Mouse (Mus musculus): ENCODE measurements at regions not wholly inside any gene's neighbourhood (a gene's known extent, or its start where the extent isn't known, plus 50 kb on each side); places are given as distances from the start of the nearest gene placed in this dataset.
A peak's percentile ranks its signal among the peaks of the same experiment; 100 is the strongest.

GRCm38 (mm10) chr14:76623371-76623988, 66.8 kb upstream of the Serp2 start:
- no peak overlapping the region for H3K4me2 ChIP-seq (ENCODE audit: low read length)
- H3K36me3 ChIP-seq (ENCODE audit: control insufficient read depth, insufficient read depth, low read length) = no peaks in the 10 kb centered on the region
- 0 out of 2 replicates have a peak, but pooled peaks have one; percentile 12 for ATAC-seq
- H3K9me3 ChIP-seq (replicated peaks; ENCODE audit: control insufficient read depth, low read length, poor library complexity, severe bottlenecking) = no peaks in the 10 kb centered on the region
- WGBS = 35% methylated on average over 10 of the region's 10 CpGs
- H3K4me3 ChIP-seq (ENCODE audit: low read depth, low read length) = no peak overlapping the region
- peaks cover 36% of the 10 kb centered on the region for H3K4me1 ChIP-seq (ENCODE audit: control insufficient read depth, insufficient read depth, low read length)
- H3K27ac ChIP-seq (ENCODE audit: low read length) = peak overlapping the region; percentile 69
- H3K9ac ChIP-seq (ENCODE audit: low read depth, low read length) = no peak overlapping the region
- H3K27me3 ChIP-seq (ENCODE audit: control insufficient read depth, insufficient read depth, low read depth, low read length) = no peaks in the 10 kb centered on the region

DNA sequence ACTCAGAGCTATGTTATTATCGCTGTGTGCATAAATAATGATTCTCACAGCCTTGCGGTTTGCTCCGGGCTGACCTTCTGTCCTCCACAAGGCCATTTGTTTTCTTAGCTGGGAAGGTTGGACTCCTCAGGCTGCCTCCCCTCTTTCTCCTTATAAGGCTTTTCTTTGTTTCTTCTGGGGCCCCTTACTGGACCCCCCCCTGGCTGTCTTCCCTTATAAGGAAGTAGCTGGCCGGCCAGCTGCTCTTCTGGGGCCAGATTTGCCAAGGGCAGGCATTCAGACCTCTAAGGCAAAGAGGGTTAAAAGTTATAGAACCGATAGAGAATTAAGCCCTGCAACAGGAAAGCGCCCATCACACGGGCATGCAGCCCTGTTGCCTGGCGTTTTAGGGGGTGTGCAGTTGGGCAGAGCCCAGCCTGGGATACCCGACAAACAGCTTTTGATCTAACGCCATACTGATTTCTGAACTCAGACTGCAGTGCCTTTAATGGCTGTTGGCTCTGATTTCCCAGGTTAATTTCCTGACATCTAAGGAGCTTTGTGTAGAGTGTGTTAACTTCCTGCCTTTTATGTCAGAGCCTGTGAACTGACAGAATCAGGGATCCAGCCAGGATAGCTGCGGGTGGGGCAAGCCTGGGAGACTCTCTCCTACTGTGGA, 66.1 kb upstream of the Serp2 start:
- peak overlapping the region; percentile 12; the same call in 1 of the 2 replicates for H3K9ac ChIP-seq (ENCODE audit: low read depth, low read length)

DNA sequence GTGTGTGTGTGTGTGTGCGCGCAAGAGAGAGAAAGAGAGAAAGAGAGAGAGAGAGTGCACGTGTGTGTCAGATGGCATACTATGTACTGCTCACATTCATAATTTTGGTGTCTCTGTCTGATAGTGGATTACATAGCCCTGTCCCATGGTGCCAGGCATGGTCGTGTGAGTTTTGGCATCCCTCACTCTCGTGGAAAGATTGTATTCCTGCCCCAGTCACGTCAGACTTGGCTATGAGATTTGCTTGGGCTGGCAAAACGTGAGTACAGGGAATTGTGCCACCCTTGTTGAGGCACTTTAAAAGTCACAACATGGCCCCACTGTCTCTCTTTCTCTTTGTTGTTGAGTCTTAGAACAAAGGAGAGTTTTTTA, 62.3 kb upstream of the Serp2 start:
- Histone ChIP-seq H3K36me3 (ENCODE audit: control insufficient read depth, insufficient read depth, low read length) (no peaks in the 10 kb centered on the region), H3K4me1 (ENCODE audit: control insufficient read depth, insufficient read depth, low read length) (peaks cover 24% of the 10 kb centered on the region), H3K4me3 (ENCODE audit: low read depth, low read length) (no peak overlapping the region), H3K9me3 (replicated peaks; ENCODE audit: control insufficient read depth, low read length, poor library complexity, severe bottlenecking) (no peaks in the 10 kb centered on the region), H3K27ac (ENCODE audit: low read length) (no peak overlapping the region), H3K27me3 (ENCODE audit: control insufficient read depth, insufficient read depth, low read depth, low read length) (no peaks in the 10 kb centered on the region), H3K9ac (ENCODE audit: low read depth, low read length) (no peak overlapping the region), H3K4me2 (ENCODE audit: low read length) (no peak overlapping the region)
- no peak for ATAC-seq
- 79% methylated on average over 7 of the region's 7 CpGs for WGBS

More for the DNA sequence above, 66.1 kb upstream of the Serp2 start:
- peak overlapping the region; percentile 69 for H3K27ac ChIP-seq (ENCODE audit: low read length)
- H3K4me1 ChIP-seq (ENCODE audit: control insufficient read depth, insufficient read depth, low read length) = peaks cover 38% of the 10 kb centered on the region
- WGBS = 5% methylated on average over 11 of the region's 11 CpGs
- H3K4me2 ChIP-seq (ENCODE audit: low read length) = peak overlapping the region; percentile 29
- peak; percentile 68 for ATAC-seq
- no peaks in the 10 kb centered on the region for H3K36me3 ChIP-seq (ENCODE audit: control insufficient read depth, insufficient read depth, low read length)
- no peak overlapping the region for H3K4me3 ChIP-seq (ENCODE audit: low read depth, low read length)
- no peaks in the 10 kb centered on the region for H3K9me3 ChIP-seq (replicated peaks; ENCODE audit: control insufficient read depth, low read length, poor library complexity, severe bottlenecking)
- no peaks in the 10 kb centered on the region for H3K27me3 ChIP-seq (ENCODE audit: control insufficient read depth, insufficient read depth, low read depth, low read length)

DNA sequence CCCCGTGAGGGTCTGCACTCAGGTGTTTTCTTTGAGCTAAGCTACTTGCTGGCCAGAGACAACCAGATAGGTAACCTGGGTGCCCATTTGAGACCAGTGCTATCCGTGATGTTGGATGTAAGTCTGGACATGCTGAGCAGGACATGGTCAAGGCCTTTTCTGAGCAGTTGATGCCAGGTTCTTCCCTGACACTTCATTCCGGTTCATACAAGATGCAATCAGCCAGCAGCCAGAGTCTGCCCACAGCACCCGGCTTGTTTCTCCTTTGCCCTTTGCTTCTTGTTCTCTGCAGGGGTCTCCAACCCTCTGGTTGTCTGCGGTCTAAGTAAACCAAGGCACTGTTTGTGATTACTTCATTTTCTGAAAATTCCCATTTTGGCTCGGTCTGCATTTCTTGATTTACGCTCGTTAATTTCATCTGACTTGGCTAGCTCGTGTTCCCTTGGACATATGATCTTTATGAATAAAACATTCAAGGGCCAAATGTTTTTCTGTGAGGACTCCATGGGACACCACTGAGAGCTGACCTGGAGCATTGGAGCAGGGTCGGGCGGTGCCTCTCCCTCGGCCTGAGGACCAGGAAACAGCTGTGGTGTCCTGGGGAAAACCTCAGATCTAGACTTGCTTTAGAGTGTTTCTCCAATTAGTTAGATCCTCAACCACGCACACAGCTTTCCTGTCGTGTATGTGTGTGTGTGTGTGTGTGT, 61.8 kb upstream of the Serp2 start:
- Histone ChIP-seq H3K36me3 (ENCODE audit: control insufficient read depth, insufficient read depth, low read length) (no peaks in the 10 kb centered on the region), H3K27ac (ENCODE audit: low read length) (no peak overlapping the region), H3K4me2 (ENCODE audit: low read length) (no peak overlapping the region), H3K27me3 (ENCODE audit: control insufficient read depth, insufficient read depth, low read depth, low read length) (no peaks in the 10 kb centered on the region), H3K4me1 (ENCODE audit: control insufficient read depth, insufficient read depth, low read length) (peaks cover 20% of the 10 kb centered on the region), H3K4me3 (ENCODE audit: low read depth, low read length) (no peak overlapping the region), H3K9ac (ENCODE audit: low read depth, low read length) (no peak overlapping the region), H3K9me3 (replicated peaks; ENCODE audit: control insufficient read depth, low read length, poor library complexity, severe bottlenecking) (no peaks in the 10 kb centered on the region)
- ATAC-seq = no peak
- WGBS = 44% methylated on average over 14 of the region's 14 CpGs

DNA sequence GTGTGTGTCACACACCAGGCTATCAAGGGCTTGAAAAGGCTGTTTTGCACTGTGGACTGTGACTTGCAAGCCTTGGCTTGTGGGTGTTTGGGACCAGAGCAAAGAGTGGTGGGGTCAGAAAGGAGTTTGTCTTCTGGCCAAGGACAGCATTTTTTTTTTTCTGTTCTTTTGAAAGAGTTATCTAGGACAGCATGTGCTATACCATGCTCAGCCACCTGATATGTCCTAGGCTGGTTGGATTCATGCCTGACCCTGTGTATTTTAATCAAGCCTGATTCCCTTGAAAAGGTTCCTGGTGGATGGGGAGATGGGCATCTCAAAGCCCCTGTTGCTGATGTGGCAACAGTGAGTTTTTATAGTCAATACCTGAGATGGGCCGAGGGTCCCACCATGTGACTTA, 61.2 kb upstream of the Serp2 start:
- ATAC-seq = no peak
- peaks cover 14% of the 10 kb centered on the region for H3K4me1 ChIP-seq (ENCODE audit: control insufficient read depth, insufficient read depth, low read length)
- H3K4me2 ChIP-seq (ENCODE audit: low read length) = no peak overlapping the region
- no peaks in the 10 kb centered on the region for H3K9me3 ChIP-seq (replicated peaks; ENCODE audit: control insufficient read depth, low read length, poor library complexity, severe bottlenecking)
- no peak overlapping the region for H3K4me3 ChIP-seq (ENCODE audit: low read depth, low read length)
- H3K27ac ChIP-seq (ENCODE audit: low read length) = no peak overlapping the region
- no peaks in the 10 kb centered on the region for H3K36me3 ChIP-seq (ENCODE audit: control insufficient read depth, insufficient read depth, low read length)
- H3K9ac ChIP-seq (ENCODE audit: low read depth, low read length) = no peak overlapping the region
- no peaks in the 10 kb centered on the region for H3K27me3 ChIP-seq (ENCODE audit: control insufficient read depth, insufficient read depth, low read depth, low read length)
- 85% methylated on average over 1 of the region's 1 CpGs for WGBS

DNA sequence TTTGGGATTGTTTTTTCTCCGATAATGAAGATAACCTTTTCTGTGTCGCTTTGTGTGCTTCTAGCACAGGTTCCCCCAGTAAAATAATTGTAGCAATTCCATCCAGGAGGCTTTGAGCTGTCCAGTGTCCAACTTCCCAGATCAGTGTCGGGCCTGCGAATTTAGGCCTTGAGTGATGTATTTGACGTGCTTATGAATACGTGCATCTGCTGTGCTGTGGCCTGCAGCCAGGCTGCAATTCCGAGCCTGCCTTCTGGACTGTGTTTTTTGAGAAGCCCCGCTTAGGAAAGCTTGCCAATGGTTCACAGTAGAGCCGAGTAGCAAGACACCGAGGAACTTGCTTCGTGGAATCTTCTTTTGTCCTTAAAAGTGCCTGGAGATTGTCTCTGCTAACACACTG, 60.8 kb upstream of the Serp2 start:
- no peak overlapping the region for H3K9ac ChIP-seq (ENCODE audit: low read depth, low read length)
- H3K36me3 ChIP-seq (ENCODE audit: control insufficient read depth, insufficient read depth, low read length) = no peaks in the 10 kb centered on the region
- H3K4me2 ChIP-seq (ENCODE audit: low read length) = no peak overlapping the region
- no peaks in the 10 kb centered on the region for H3K9me3 ChIP-seq (replicated peaks; ENCODE audit: control insufficient read depth, low read length, poor library complexity, severe bottlenecking)
- H3K27ac ChIP-seq (ENCODE audit: low read length) = no peak overlapping the region
- ATAC-seq = no peak
- H3K4me1 ChIP-seq (ENCODE audit: control insufficient read depth, insufficient read depth, low read length) = peaks cover 9% of the 10 kb centered on the region; the same call in 1 of the 2 replicates
- H3K4me3 ChIP-seq (ENCODE audit: low read depth, low read length) = no peak overlapping the region
- H3K27me3 ChIP-seq (ENCODE audit: control insufficient read depth, insufficient read depth, low read depth, low read length) = no peaks in the 10 kb centered on the region
- 77% methylated on average over 11 of the region's 11 CpGs for WGBS

GRCm38 (mm10) chr14:76616367-76616683, 59.6 kb upstream of the Serp2 start:
- no peaks in the 10 kb centered on the region for H3K36me3 ChIP-seq (ENCODE audit: control insufficient read depth, insufficient read depth, low read length)
- peaks cover 7% of the 10 kb centered on the region; the same call in 1 of the 2 replicates for H3K4me1 ChIP-seq (ENCODE audit: control insufficient read depth, insufficient read depth, low read length)
- no peak overlapping the region for H3K4me3 ChIP-seq (ENCODE audit: low read depth, low read length)
- H3K9ac ChIP-seq (ENCODE audit: low read depth, low read length) = no peak overlapping the region
- H3K9me3 ChIP-seq (replicated peaks; ENCODE audit: control insufficient read depth, low read length, poor library complexity, severe bottlenecking) = no peaks in the 10 kb centered on the region
- no peak for ATAC-seq
- no peak overlapping the region for H3K27ac ChIP-seq (ENCODE audit: low read length)
- 26% methylated on average over 3 of the region's 3 CpGs for WGBS
- H3K4me2 ChIP-seq (ENCODE audit: low read length) = no peak overlapping the region
- H3K27me3 ChIP-seq (ENCODE audit: control insufficient read depth, insufficient read depth, low read depth, low read length) = no peaks in the 10 kb centered on the region

GRCm38 (mm10) chr14:76615603-76616366, 59.1 kb upstream of the Serp2 start:
- no peak for ATAC-seq
- Histone ChIP-seq H3K4me3 (ENCODE audit: low read depth, low read length) (no peak overlapping the region), H3K36me3 (ENCODE audit: control insufficient read depth, insufficient read depth, low read length) (no peaks in the 10 kb centered on the region), H3K4me2 (ENCODE audit: low read length) (no peak overlapping the region), H3K9me3 (replicated peaks; ENCODE audit: control insufficient read depth, low read length, poor library complexity, severe bottlenecking) (no peaks in the 10 kb centered on the region), H3K4me1 (ENCODE audit: control insufficient read depth, insufficient read depth, low read length) (peaks cover 7% of the 10 kb centered on the region; the same call in 1 of the 2 replicates), H3K27me3 (ENCODE audit: control insufficient read depth, insufficient read depth, low read depth, low read length) (no peaks in the 10 kb centered on the region), H3K9ac (ENCODE audit: low read depth, low read length) (no peak overlapping the region), H3K27ac (ENCODE audit: low read length) (no peak overlapping the region)
- WGBS = 65% methylated on average over 8 of the region's 8 CpGs
